Mouse (Mus musculus): ENCODE measurements around the gene Mrpl3.

- TF ChIP-seq CTCF (IDR thresholded peaks at IDR 0.05) (no peak), EP300 (IDR thresholded peaks at IDR 0.05) (no peak)
These were observed 773 bp downstream of the Mrpl3 start for GRCm38 (mm10) chr9:105053812-105054211.
